Mouse (Mus musculus): Measurements from ENCODE around the gene Pyroxd1.

The Pyroxd1 gene

DNA sequence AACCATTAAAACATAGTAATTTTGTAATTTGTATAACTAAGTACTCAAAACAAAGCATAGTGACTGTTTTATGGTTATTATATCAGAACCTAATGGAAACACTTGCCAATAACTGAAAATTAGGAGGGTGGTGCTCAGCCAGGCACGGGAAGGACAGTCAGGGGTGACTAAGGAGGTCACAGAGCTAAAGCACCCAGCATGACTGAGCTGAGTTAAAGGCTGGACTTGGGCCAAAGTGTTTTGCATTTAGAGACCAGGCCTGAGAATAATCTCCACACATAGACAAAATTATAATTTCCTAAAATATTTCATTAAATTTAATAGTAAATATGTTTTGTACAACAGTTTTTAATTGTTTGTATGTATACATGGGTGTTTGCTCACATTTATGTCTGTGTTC, 31.6 kb downstream of the Pyroxd1 start:
- DNase-seq (ENCODE audit: low spot score), result no peak

DNA sequence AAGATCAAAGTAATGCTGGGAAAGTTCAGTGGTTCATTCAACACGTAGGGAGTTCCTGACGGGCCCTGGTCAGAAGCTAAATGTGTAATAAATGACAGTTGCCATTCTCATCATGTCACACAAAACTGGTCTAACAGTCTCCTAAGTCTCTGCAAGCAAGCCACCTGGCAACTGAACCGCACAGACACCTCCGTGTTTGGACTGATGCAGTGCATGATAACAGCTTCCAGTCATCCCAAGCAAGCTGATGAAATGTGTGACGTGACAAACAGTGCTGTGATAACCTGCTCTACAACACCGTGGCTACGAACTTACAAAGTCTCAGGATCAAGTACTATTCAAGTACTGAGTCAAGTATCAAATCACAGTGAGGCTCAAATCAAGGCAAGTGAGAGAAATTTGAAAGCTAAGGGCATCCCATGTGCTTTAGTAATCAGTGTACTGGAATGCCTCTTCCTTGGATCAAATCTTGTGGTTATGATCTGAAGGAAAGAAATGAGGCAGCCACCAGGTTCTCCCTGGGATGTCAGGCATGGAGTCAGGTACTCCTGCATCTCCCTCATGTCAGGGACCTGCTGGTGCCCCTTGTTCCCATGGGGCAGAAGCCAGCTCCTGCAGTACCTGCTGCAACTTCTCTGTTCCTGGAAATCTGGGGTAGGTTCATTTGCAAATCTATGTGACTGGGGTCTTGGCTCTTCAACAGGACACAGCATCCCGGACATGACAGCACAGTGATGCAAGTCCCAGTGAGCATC, 33.3 kb downstream of the Pyroxd1 start:
- no peak for DNase-seq (ENCODE audit: low spot score)

DNA sequence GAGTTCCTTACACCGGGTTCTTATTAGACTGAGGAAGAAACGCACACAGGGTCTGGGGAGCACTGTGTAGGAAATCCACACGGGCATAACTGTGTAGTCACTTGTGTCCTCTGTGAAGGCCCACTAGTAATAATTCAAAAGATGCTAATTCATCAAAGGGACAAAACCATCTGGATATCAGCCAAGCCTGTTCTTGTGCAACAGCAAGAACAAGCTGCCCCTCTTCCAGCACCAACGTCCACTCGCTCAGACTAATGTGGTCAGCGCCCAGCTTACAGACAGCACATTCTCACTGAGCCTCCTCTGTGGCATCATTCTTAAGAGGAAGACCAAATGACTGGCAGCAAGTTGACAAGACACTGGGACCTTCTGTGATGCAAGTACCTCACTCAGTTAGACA, 34.5 kb downstream of the Pyroxd1 start:
- DNase-seq (ENCODE audit: low spot score), result no peak

DNA sequence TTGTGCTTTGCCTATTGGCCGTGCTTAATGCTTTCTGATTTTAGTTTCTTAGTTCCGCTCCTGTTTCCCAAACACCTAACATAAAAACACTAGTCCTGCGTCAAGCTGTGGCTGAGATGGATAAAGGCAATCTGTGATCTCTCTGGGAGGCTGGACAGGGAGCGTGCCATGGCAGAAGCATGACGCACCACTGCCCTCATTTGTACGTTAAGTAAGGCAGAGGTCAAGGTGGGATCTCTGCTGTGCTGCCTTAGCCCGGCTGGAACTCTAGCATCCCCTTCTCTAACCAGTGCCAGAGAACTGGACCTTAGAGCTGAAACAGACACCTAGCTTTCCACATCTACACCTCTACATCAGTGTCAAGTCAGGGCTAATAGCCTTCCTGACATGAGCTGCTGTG, 36.2 kb downstream of the Pyroxd1 start:
- DNase-seq (ENCODE audit: low spot score), result no peak

DNA sequence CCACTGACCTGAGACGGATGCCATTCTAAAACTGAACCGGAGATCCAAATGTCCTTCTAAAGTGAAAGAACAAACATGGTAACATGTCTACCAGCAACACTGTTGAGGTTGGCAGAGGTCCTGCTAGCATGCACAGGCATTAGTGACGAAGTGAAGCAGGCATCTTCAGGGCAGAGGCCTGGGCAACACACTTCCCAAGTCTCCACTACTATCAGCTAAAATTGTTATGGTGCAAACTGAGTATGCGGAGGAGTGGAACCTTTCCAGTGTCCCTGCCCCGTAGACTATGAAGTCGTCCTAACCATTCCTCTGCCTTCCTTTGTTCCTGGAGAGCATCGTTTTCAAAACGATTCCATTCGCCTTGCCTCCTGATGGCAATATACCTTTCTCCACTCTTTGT, 39.1 kb downstream of the Pyroxd1 start:
- DNase-seq (ENCODE audit: low spot score), result no peak

DNA sequence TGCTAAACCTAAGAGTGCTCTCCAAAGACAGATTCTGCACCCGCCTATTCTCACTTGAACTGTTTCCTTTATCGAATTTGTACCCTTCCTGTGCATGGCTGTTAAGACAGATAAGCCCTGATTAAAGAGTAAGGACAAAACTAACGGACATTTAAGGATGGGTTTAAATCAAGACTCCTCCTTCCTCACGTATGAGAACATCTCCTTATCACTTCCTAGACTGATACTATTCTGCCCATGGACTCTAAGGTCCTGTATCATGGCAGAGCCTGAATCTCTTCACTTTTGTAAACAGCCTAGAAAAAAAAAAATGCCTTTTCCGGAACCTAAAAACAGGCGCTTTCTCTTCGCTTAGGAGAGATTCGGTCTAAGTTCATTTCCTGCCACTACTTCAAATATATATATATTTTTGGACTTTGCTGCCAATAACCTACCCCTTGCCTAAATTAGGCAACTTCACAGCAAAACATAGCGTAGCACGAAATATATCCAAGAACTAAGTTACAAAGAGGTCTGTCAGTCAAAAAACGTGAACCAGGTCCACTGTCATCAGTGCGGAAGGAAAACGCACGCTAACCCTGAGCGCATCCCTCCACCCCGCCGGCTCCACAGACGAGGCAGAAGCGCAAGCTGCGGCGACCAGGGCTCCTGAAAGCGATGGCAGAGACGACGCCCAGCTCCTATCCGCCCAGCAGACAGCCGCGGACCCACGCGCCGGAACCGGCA, 41.0 kb downstream of the Pyroxd1 start:
- DNase-seq (ENCODE audit: low spot score), result no peak

DNA sequence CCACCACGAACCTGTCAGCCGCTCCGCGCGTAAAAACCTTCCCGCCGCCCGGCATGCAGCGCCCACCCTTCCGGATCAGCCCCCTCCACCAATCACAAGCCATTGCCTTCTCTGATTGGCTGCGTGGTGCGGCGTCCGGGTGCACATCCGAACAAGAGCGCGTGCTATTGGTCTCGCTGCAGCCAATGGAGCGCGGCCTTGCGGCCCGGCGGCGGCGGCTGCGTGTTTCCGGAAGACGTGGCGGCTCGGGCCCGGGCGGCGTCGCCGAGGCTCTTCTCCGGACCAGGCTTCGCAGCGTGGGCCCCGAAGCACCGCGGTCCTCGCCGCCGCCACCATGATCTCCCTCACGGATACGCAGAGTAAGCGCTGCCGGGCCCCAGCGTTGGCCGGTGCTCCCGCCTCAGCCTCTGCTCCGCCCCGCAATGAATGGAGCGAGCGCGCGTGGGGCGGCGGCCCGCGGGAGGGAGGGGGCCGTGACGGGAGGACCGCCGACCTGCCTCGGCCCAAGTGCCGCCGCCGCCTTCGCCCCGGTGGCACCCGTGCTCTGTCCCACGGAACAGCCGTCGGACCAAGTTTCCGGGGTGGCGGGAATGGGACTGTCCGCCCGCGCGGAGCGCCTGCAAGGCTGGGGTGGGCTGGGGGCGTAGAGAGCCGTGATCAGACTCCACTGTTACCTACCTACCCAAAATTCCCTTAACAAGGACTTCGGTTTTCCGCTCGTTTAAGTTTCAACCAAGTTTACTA, 41.7 kb downstream of the Pyroxd1 start, which contains the start of the genes Recql and Golt1b:
Recql (minus strand) TSS at position 77 of the 744 bp plus-strand sequence.
Golt1b (plus strand) TSS at position 211 of the 744 bp plus-strand sequence.
- DNase-seq (ENCODE audit: low spot score), result peak; percentile 97

DNA sequence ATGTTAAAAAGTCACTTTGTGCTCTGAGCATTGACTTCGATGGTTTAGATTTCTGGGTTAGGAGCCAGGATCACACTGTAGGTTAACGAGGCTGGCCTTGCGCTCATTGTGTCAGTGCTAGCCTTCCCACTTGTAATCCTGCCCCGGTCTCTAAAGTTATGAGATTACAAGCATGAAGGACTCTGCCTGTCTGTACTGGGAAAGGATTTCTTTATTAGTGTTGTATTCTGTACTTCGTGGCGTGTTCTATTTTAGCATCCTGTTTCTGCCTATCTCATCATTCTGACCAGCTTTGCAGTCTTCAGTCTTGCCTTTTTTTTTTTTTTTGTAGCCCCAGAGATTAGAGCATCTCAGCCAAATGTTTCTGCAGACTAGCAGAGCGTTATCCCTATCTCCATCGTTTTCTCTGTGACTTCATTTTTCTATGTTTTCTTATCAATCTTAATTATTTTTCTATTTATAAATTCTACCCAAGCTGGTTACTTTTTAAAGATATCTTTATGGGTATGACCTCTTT, 42.4 kb downstream of the Pyroxd1 start:
- no peak for DNase-seq (ENCODE audit: low spot score)

DNA sequence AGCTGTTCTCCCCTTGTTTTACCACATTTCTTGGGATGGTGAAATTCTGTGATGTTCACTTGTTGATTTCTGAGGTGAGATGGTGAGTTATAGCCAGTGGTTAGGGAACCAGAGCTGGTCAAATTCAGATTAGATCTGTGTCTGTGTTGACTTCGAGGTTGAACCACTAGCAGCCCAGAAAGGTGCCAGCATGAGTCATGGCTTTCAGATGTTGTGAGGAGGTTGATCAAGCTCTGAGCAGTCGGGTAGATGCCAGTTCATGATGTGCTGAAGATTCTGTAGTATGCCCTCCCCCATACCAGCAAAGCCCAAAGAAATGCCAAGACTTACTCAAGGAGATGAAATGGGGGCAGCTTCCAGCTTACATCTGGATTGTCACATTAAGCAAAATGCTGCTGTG, 43.6 kb downstream of the Pyroxd1 start:
- no peak for DNase-seq (ENCODE audit: low spot score)

DNA sequence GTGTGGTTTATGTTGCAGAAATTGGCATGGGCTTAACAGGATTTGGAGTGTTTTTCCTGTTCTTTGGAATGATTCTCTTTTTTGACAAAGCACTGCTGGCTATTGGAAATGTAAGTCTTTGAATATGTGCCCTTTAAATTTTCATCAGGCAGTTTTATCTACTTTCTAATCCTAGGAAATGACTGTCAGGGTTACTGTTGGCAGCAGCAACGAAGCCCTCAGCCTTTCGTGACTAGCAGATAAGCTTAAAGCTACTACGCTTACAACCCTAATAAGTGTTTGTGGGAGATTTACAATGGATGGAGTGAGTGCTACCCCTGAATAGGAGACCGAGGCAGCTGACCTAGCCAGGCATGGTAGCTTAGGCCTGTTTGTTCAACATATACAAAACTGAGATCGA, 46.9 kb downstream of the Pyroxd1 start:
- DNase-seq (ENCODE audit: low spot score), result no peak

DNA sequence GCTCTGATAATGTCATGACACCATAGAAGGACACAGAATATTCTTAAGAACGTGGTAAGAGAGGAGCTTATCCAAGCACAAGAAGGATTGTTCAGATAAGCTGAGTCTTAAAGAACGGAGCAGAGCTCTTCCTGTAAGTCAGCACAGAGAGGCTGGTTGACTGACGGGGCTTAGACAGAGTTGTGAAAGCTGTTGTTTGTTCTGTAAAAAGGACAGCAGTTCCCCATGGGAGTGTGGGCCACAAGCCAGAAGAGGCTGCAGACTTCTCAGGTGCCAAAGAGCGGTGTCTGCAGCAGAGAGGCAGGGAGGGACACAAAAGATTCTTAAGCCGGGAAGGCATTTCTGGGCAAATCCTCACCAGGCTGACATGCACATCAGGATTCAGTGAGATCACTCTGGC, 49.2 kb downstream of the Pyroxd1 start:
- no peak for DNase-seq (ENCODE audit: low spot score)

DNA sequence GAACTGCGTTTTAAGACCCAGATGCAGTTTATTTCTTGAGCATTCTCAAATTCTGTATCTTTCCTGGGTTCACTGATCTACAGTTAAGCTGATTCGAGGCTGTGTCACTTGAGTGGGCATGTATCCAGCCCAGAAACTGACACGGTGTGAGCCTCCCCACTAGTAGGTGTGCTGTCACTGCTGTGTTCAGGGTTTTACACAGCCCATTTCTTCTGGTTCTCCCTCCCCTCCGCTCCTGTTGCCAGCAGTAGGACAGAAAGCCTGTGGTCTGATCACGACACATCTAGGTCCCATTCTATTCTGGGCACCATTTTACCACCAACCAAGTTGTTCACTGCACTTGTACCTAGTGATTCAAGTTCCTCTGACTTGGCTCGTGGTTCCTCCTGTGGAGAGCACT, 50.3 kb downstream of the Pyroxd1 start:
- no peak for DNase-seq (ENCODE audit: low spot score)

DNA sequence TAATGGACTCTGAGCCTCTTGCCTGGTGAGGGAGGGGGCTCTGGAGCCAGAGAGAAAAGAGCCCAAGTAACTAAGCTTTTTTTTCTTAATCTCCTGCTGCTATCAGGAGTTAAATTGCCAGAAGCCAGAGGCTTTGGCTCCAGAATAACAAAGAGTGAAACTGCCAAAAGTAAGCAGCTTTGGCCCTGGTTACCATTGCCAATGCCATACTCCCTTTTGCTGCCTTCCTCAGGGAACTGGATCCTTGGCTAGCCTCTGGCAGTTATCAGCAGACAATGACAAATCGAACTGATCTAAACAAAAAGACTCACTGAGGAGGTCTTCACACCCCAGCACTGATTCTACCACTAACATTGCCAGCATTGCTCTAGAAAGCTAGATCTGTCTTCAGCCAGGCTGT, 65.7 kb downstream of the Pyroxd1 start:
- no peak for DNase-seq (ENCODE audit: low spot score)
